Mouse (Mus musculus): Measurements from ENCODE around the gene Tapbp.

DNA sequence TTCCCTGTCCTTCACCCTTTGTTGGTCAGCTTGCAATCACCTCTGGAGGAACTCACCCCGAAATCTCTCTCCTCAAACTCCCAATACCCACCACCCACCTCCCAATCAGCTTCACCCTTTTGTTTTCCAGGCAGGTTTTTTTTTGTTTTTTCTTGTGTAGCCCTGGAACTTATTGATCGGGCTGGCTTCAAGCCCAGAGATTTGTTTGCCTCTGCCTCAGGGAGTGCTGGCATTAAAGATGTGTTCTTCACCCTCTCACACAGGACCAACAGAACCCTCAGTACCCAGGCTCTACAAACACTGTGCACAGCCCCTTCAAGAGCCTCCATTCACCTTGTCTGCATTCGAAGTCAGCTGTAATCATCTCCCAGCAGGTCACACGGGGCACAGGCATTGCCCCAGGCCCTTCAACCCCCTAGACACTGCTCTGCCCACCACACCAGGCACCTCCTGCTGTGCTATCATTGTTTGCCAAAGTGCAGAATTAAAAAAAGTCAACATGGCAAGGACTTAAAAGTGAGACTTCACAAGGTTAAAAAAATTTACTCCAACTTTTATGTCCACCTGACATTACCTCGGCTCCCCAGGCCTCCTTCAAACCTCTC, 38.4 kb downstream of the Tapbp start:
- no peak for TF ChIP-seq POLR2A (IDR thresholded peaks at IDR 0.05; ENCODE audit: low read depth, low read length)
- no peak for TF ChIP-seq CTCF (conservative IDR thresholded peaks at IDR 0.05; ENCODE audit: insufficient read depth, insufficient read length, low read depth, low read length)

Measured in kidney, adult 2 months (tissue).